Mouse (Mus musculus): Measurements from ENCODE around the gene Lrrfip2. TPM values are rescaled to one million over a fixed set of nuclear protein-coding genes. Genes with fewer than 3 reads are reported as not detected.

The Lrrfip2 gene
- polyA plus RNA-seq, 1 experiment from 2014 or later = 38.7 TPM

GRCm38 (mm10) chr9:111146216-111146798 is 28.9 kb downstream of the Lrrfip2 start:
- WGBS = 85% methylated on average over 7 of the region's 7 CpGs

GRCm38 (mm10) chr9:111148006-111148405 is 30.6 kb downstream of the Lrrfip2 start:
- H3K36me3 ChIP-seq = no peaks in the 10 kb centered on the region
- H3K4me2 ChIP-seq = no peak overlapping the region
- H3K27ac ChIP-seq = peak overlapping the region; percentile 54; the same call in 1 of the 2 replicates
- H3K4me3 ChIP-seq (replicated peaks) = no peak overlapping the region
- 41% methylated on average over 2 of the region's 2 CpGs for WGBS
- ATAC-seq (ENCODE audit: insufficient read depth, low FRiP score, low read depth) = no peak
- no peak overlapping the region for H3K9ac ChIP-seq
- peaks cover 12% of the 10 kb centered on the region for H3K4me1 ChIP-seq
- no peaks in the 10 kb centered on the region for H3K9me3 ChIP-seq
- H3K27me3 ChIP-seq (replicated peaks) = no peaks in the 10 kb centered on the region

More at GRCm38 (mm10) chr9:111146216-111146798, 28.9 kb downstream of the Lrrfip2 start:
- Histone ChIP-seq H3K9me3 (no peaks in the 10 kb centered on the region), H3K27me3 (replicated peaks) (no peaks in the 10 kb centered on the region), H3K9ac (no peak overlapping the region), H3K4me3 (replicated peaks) (no peak overlapping the region), H3K4me1 (peaks cover 12% of the 10 kb centered on the region), H3K4me2 (no peak overlapping the region), H3K27ac (no peak overlapping the region), H3K36me3 (no peaks in the 10 kb centered on the region)
- no peak for ATAC-seq (ENCODE audit: insufficient read depth, low FRiP score, low read depth)

GRCm38 (mm10) chr9:111148414-111148813 is 31.0 kb downstream of the Lrrfip2 start:
- Histone ChIP-seq H3K4me3 (replicated peaks) (no peak overlapping the region), H3K4me1 (peaks cover 12% of the 10 kb centered on the region), H3K9ac (no peak overlapping the region), H3K36me3 (no peaks in the 10 kb centered on the region), H3K27ac (peak overlapping the region; percentile 54; the same call in 1 of the 2 replicates), H3K9me3 (no peaks in the 10 kb centered on the region), H3K27me3 (replicated peaks) (no peaks in the 10 kb centered on the region), H3K4me2 (no peak overlapping the region)
- ATAC-seq (ENCODE audit: insufficient read depth, low FRiP score, low read depth) = peak; percentile 67; the same call in 1 of the 2 replicates
- 47% methylated on average over 2 of the region's 2 CpGs for WGBS

- peak; percentile 82 for ATAC-seq (ENCODE audit: insufficient read depth, low FRiP score, low read depth)
Measured at GRCm38 (mm10) chr9:111149188-111149945, 32.0 kb downstream of the Lrrfip2 start.

GRCm38 (mm10) chr9:111152314-111152897 is 35.0 kb downstream of the Lrrfip2 start:
- Histone ChIP-seq H3K27ac (no peak overlapping the region), H3K27me3 (replicated peaks) (no peaks in the 10 kb centered on the region), H3K4me2 (no peak overlapping the region), H3K4me3 (replicated peaks) (no peak overlapping the region), H3K36me3 (no peaks in the 10 kb centered on the region), H3K9ac (no peak overlapping the region), H3K9me3 (no peaks in the 10 kb centered on the region), H3K4me1 (peaks cover 12% of the 10 kb centered on the region)
- 81% methylated on average over 2 of the region's 2 CpGs for WGBS
- no peak for ATAC-seq (ENCODE audit: insufficient read depth, low FRiP score, low read depth)

More at GRCm38 (mm10) chr9:111149188-111149945, 32.0 kb downstream of the Lrrfip2 start:
- peak overlapping the region; percentile 54; the same call in 1 of the 2 replicates for H3K27ac ChIP-seq
- no peak overlapping the region for H3K4me3 ChIP-seq (replicated peaks)
- no peaks in the 10 kb centered on the region for H3K36me3 ChIP-seq
- H3K4me2 ChIP-seq = no peak overlapping the region
- H3K9ac ChIP-seq = no peak overlapping the region
- no peaks in the 10 kb centered on the region for H3K27me3 ChIP-seq (replicated peaks)
- peaks cover 12% of the 10 kb centered on the region for H3K4me1 ChIP-seq
- 40% methylated on average over 5 of the region's 5 CpGs for whole genome bisulfite sequencing
- H3K9me3 ChIP-seq = no peaks in the 10 kb centered on the region

GRCm38 (mm10) chr9:111153026-111153425 is 35.6 kb downstream of the Lrrfip2 start:
- Histone ChIP-seq H3K4me3 (replicated peaks) (no peak overlapping the region), H3K9me3 (no peaks in the 10 kb centered on the region), H3K36me3 (no peaks in the 10 kb centered on the region), H3K4me2 (no peak overlapping the region), H3K4me1 (peaks cover 12% of the 10 kb centered on the region; the same call in 1 of the 2 replicates), H3K27me3 (replicated peaks) (no peaks in the 10 kb centered on the region), H3K27ac (no peak overlapping the region), H3K9ac (no peak overlapping the region)
- WGBS = 94% methylated on average over 3 of the region's 3 CpGs
- ATAC-seq (ENCODE audit: insufficient read depth, low FRiP score, low read depth) = no peak

GRCm38 (mm10) chr9:111155764-111156458 is 38.5 kb downstream of the Lrrfip2 start:
- H3K36me3 ChIP-seq = no peaks in the 10 kb centered on the region
- H3K27me3 ChIP-seq (replicated peaks) = no peaks in the 10 kb centered on the region
- no peaks in the 10 kb centered on the region for H3K4me1 ChIP-seq
- no peak overlapping the region for H3K4me2 ChIP-seq
- H3K9me3 ChIP-seq = no peaks in the 10 kb centered on the region
- 78% methylated on average over 11 of the region's 11 CpGs for WGBS
- peak overlapping the region; percentile 36 for H3K27ac ChIP-seq
- H3K4me3 ChIP-seq (replicated peaks) = no peak overlapping the region
- H3K9ac ChIP-seq = no peak overlapping the region
- ATAC-seq (ENCODE audit: insufficient read depth, low FRiP score, low read depth) = peak; percentile 68

- ATAC-seq (ENCODE audit: insufficient read depth, low FRiP score, low read depth) = no peak
- no peaks in the 10 kb centered on the region for H3K9me3 ChIP-seq
Measured at GRCm38 (mm10) chr9:111159562-111159961, 42.2 kb downstream of the Lrrfip2 start.

GRCm38 (mm10) chr9:111161213-111161612 is 43.8 kb downstream of the Lrrfip2 start:
- Histone ChIP-seq H3K9me3 (no peaks in the 10 kb centered on the region), H3K4me1 (no peaks in the 10 kb centered on the region), H3K9ac (no peak overlapping the region), H3K4me2 (no peak overlapping the region), H3K27ac (no peak overlapping the region), H3K36me3 (no peaks in the 10 kb centered on the region), H3K4me3 (replicated peaks) (no peak overlapping the region), H3K27me3 (replicated peaks) (no peaks in the 10 kb centered on the region)
- no peak for ATAC-seq (ENCODE audit: insufficient read depth, low FRiP score, low read depth)
- 81% methylated on average over 14 of the region's 14 CpGs for WGBS

More at GRCm38 (mm10) chr9:111159562-111159961, 42.2 kb downstream of the Lrrfip2 start:
- no peak overlapping the region for H3K27ac ChIP-seq
- no peak overlapping the region for H3K4me3 ChIP-seq (replicated peaks)
- WGBS = 79% methylated on average over 1 of the region's 1 CpGs
- no peak overlapping the region for H3K9ac ChIP-seq
- H3K4me1 ChIP-seq = no peaks in the 10 kb centered on the region
- no peaks in the 10 kb centered on the region for H3K36me3 ChIP-seq
- no peak overlapping the region for H3K4me2 ChIP-seq
- H3K27me3 ChIP-seq (replicated peaks) = no peaks in the 10 kb centered on the region

- no peaks in the 10 kb centered on the region for H3K9me3 ChIP-seq
- no peak overlapping the region for H3K9ac ChIP-seq
- H3K4me3 ChIP-seq (replicated peaks) = no peak overlapping the region
- no peak; the same call in 1 of the 2 replicates for ATAC-seq (ENCODE audit: insufficient read depth, low FRiP score, low read depth)
- 37% methylated on average over 4 of the region's 4 CpGs for WGBS
- no peaks in the 10 kb centered on the region for H3K4me1 ChIP-seq
- H3K4me2 ChIP-seq = no peak overlapping the region
- no peaks in the 10 kb centered on the region for H3K36me3 ChIP-seq
- H3K27ac ChIP-seq = no peak overlapping the region
- H3K27me3 ChIP-seq (replicated peaks) = no peaks in the 10 kb centered on the region
Measured at GRCm38 (mm10) chr9:111166612-111167011, 49.2 kb downstream of the Lrrfip2 start.

- 30% methylated on average over 3 of the region's 3 CpGs for WGBS
- H3K9ac ChIP-seq = no peak overlapping the region
Measured at GRCm38 (mm10) chr9:111170430-111170829, 53.0 kb downstream of the Lrrfip2 start.

More at GRCm38 (mm10) chr9:111170430-111170829, 53.0 kb downstream of the Lrrfip2 start:
- Histone ChIP-seq H3K4me2 (no peak overlapping the region), H3K36me3 (no peaks in the 10 kb centered on the region), H3K4me3 (replicated peaks) (no peak overlapping the region), H3K27ac (no peak overlapping the region), H3K27me3 (replicated peaks) (no peaks in the 10 kb centered on the region), H3K9me3 (no peaks in the 10 kb centered on the region), H3K4me1 (no peaks in the 10 kb centered on the region)
- ATAC-seq (ENCODE audit: insufficient read depth, low FRiP score, low read depth) = no peak
